Mouse (Mus musculus): ENCODE results near the gene Prkca.

The Prkca gene

GRCm38 (mm10) chr11:107891377-107891776 lies 452.4 kb downstream of the Prkca start:
- intact Hi-C loops (cut with DNase I), result no loop called here

- intact Hi-C loops (cut with DNase I), result no loop called here
These were observed 456.4 kb downstream of the Prkca start for GRCm38 (mm10) chr11:107887342-107887741.

Small RNAs within 50 kb of the gene (microRNA-seq; reads per million reads assigned to microRNA genes)
- 0 reads per million in 2 experiments for gene Mir7223

Data from adrenal gland (tissue).